Mouse (Mus musculus) forebrain, embryonic 15.5 days (tissue): ENCODE data around the gene Npas3. TPM values are rescaled to one million over a fixed set of nuclear protein-coding genes. Genes with fewer than 3 reads are reported as not detected.

Experiments
- ATAC-seq: fragments of 200-750 bp; cut with Nextera tagmentation; replicated peaks from 2 replicates; pipeline ENCODE4 v1.8.0; 2017; ENCODE audit warnings: mild to moderate bottlenecking, moderate TSS enrichment, moderate library complexity
- H3K27ac ChIP-seq: fragments of 300-500 bp; sonication (generic); replicated peaks from 2 replicates; pipeline ENCODE4 v1.5.1; 2015; ENCODE audit warnings: mild to moderate bottlenecking, inconsistent platforms
- H3K27me3 ChIP-seq: fragments of 300-500 bp; sonication (generic); 2 replicates; pipeline ENCODE4 v1.6.1; 2015; ENCODE audit warnings: inconsistent platforms
- H3K36me3 ChIP-seq: fragments of 300-500 bp; sonication (generic); 2 replicates; pipeline ENCODE4 v1.6.1; 2015; ENCODE audit warnings: mild to moderate bottlenecking, inconsistent platforms
- H3K4me1 ChIP-seq: fragments of 300-500 bp; sonication (generic); 2 replicates; pipeline ENCODE4 v1.6.1; 2015; ENCODE audit warnings: inconsistent platforms
- H3K4me2 ChIP-seq: fragments of 300-500 bp; sonication (generic); replicated peaks from 2 replicates; pipeline ENCODE4 v1.6.1; 2015; ENCODE audit warnings: mild to moderate bottlenecking, inconsistent platforms
- H3K4me3 ChIP-seq: fragments of 300-500 bp; sonication (generic); 2 replicates; pipeline ENCODE4 v1.5.1; 2015; ENCODE audit warnings: mild to moderate bottlenecking, inconsistent platforms
- H3K9ac ChIP-seq: fragments of 300-500 bp; sonication (generic); replicated peaks from 2 replicates; pipeline ENCODE4 v1.6.1; 2015; ENCODE audit warnings: mild to moderate bottlenecking, inconsistent platforms
- H3K9me3 ChIP-seq: fragments of 300-500 bp; sonication (generic); 2 replicates; pipeline ENCODE4 v1.6.1; 2016; ENCODE audit warnings: inconsistent platforms
- WGBS: fragments of 180-500 bp; shearing (Covaris S2); methylation state at CpG from one replicate; pipeline ENCODE4 v1.1.7; 2015; ENCODE audit warnings: mixed read lengths; 5-methylcytosine and 5-hydroxymethylcytosine counted together
- polyA plus RNA-seq: library from polyadenylated mRNA; unstranded; fragments of >200 nt; fragmentation: Nextera tagmentation; extraction: Ambion mirVana; gene quantifications from 2 replicates; pipeline ENCODE4 v1.2.1, GENCODE M21; 2015

Gene Npas3
- polyA plus RNA-seq, 1 experiment from 2014 or later = 18.3 TPM

GRCm38 (mm10) chr12:54110930-54111329 lies 862.5 kb downstream of the Npas3 start:
- H3K4me2 ChIP-seq = no peak overlapping the region
- H3K9me3 ChIP-seq = no peaks in the 10 kb centered on the region
- H3K4me1 ChIP-seq = no peaks in the 10 kb centered on the region
- H3K27ac ChIP-seq = no peak overlapping the region
- ATAC-seq = no peak
- H3K27me3 ChIP-seq = no peaks in the 10 kb centered on the region
- no peak overlapping the region for H3K9ac ChIP-seq
- H3K36me3 ChIP-seq = no peaks in the 10 kb centered on the region
- H3K4me3 ChIP-seq = no peak overlapping the region
- WGBS = 11% methylated on average over 3 of the region's 3 CpGs

GRCm38 (mm10) chr12:54120386-54120785 lies 871.9 kb downstream of the Npas3 start:
- Histone ChIP-seq H3K4me1 (peaks cover 4% of the 10 kb centered on the region), H3K36me3 (no peaks in the 10 kb centered on the region), H3K9ac (no peak overlapping the region), H3K27ac (no peak overlapping the region), H3K4me2 (no peak overlapping the region), H3K4me3 (no peak overlapping the region), H3K27me3 (no peaks in the 10 kb centered on the region), H3K9me3 (no peaks in the 10 kb centered on the region)
- no peak for ATAC-seq
- WGBS = 88% methylated on average over 1 of the region's 1 CpGs

GRCm38 (mm10) chr12:54121286-54121685 lies 872.8 kb downstream of the Npas3 start:
- Histone ChIP-seq H3K4me1 (peaks cover 4% of the 10 kb centered on the region), H3K9ac (no peak overlapping the region), H3K36me3 (no peaks in the 10 kb centered on the region), H3K4me2 (no peak overlapping the region), H3K27me3 (no peaks in the 10 kb centered on the region), H3K4me3 (no peak overlapping the region), H3K27ac (no peak overlapping the region), H3K9me3 (no peaks in the 10 kb centered on the region)
- ATAC-seq = no peak
- WGBS = 49% methylated on average over 3 of the region's 3 CpGs
